Mouse (Mus musculus): ENCODE data around the gene Grin2d. TPM values are rescaled to one million over a fixed set of nuclear protein-coding genes. Genes with fewer than 3 reads are reported as not detected.

Grin2d gene
- polyA plus RNA-seq, 2 experiments: 0.61 to 4.9 TPM

DNA sequence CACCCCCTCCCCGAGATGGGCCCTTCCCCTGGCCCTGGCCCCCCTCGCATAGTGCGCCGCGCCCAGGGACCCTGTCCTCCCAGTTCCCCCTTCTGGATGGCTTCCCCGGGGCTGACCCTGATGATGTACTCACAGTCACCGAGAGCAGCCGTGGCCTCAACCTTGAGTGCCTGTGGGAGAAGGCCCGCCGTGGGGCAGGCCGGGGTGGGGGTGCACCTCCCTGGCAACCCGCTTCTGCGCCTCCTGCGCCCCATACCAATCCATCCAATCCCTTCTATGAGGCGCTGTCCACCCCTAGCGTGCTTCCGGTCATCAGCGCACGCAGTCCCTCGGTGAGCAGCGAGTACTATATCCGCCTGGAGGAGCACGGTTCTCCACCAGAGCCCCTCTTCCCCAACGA is 84.9 kb downstream of the Grin2d start:
- peaks cover 9% of the 10 kb centered on the region for H3K4me1 ChIP-seq (ENCODE audit: control insufficient read depth, insufficient read depth, low read length)
- peaks cover 14% of the 10 kb centered on the region; the same call in 1 of the 2 replicates for H3K27me3 ChIP-seq (ENCODE audit: control insufficient read depth, insufficient read depth, low read length)
- TF ChIP-seq POLR2A (IDR thresholded peaks at IDR 0.05; ENCODE audit: borderline replicate concordance, extremely low read depth, insufficient read depth, insufficient read length): no peak
- WGBS: 86% methylated on average over 23 of the region's 24 CpGs
- no peak overlapping the region for H3K27ac ChIP-seq (replicated peaks; ENCODE audit: low read depth, low read length)
- no peak overlapping the region for H3K4me2 ChIP-seq (replicated peaks; ENCODE audit: low read depth, low read length, severe bottlenecking)
- DNase-seq (ENCODE audit: low spot score): no peak
- H3K36me3 ChIP-seq (ENCODE audit: control insufficient read depth, insufficient read depth, low read length): peaks cover 74% of the 10 kb centered on the region
- no peak overlapping the region for H3K4me3 ChIP-seq (replicated peaks; ENCODE audit: low read length)
- no peaks in the 10 kb centered on the region; the same call in 1 of the 2 replicates for H3K9me3 ChIP-seq (ENCODE audit: control insufficient read depth, low read length)
- no peak for ATAC-seq (ENCODE audit: low FRiP score, low read depth)
- no peak overlapping the region for H3K9ac ChIP-seq (ENCODE audit: low read depth, low read length, severe bottlenecking)

DNA sequence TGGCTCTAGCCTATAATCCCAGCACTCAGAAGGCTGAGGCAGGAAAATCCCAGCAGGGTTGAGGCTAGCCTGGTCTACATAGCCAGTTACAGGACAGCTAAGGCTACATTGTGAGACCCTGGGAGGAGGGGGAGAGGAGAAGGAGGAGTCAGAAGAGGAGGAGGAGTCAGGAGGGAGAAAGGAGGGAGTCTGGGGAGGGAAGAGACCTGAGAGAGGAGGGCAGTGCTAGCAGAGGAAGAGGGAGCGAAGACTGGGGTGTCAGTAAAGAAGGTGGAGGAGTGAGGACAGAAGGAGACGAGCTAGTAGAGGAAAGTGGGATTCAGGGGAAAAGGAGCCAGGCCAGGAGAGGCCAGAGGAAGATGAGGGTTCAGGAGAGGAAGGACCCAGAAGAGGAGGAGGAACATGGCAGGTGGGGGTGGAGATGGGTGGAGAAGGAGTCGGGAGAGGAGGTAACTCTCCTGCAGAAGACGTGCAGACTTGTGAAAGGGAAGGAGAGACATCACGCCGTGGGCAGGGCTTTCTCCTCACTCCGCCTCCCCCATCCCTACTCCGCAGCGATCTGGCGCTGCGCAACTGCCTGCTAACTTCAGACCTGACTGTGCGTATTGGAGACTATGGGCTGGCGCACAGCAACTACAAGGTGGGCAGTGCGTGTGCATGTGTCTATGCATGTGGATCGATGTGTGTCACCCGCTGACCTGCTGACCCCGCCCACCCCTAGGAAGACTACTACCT is 86.3 kb downstream of the Grin2d start:
- no peak overlapping the region for H3K4me3 ChIP-seq (replicated peaks; ENCODE audit: low read length)
- H3K36me3 ChIP-seq (ENCODE audit: control insufficient read depth, insufficient read depth, low read length): peaks cover 77% of the 10 kb centered on the region
- no peaks in the 10 kb centered on the region; the same call in 1 of the 2 replicates for H3K9me3 ChIP-seq (ENCODE audit: control insufficient read depth, low read length)
- TF ChIP-seq POLR2A (IDR thresholded peaks at IDR 0.05; ENCODE audit: borderline replicate concordance, extremely low read depth, insufficient read depth, insufficient read length): no peak
- DNase-seq (ENCODE audit: low spot score) (no peak), ATAC-seq (ENCODE audit: low FRiP score, low read depth) (no peak)
- peaks cover under 1% of the 10 kb centered on the region; the same call in 1 of the 2 replicates for H3K4me1 ChIP-seq (ENCODE audit: control insufficient read depth, insufficient read depth, low read length)
- H3K27ac ChIP-seq (replicated peaks; ENCODE audit: low read depth, low read length): no peak overlapping the region
- no peak overlapping the region for H3K9ac ChIP-seq (ENCODE audit: low read depth, low read length, severe bottlenecking)
- 79% methylated on average over 17 of the region's 17 CpGs for WGBS
- no peak overlapping the region for H3K4me2 ChIP-seq (replicated peaks; ENCODE audit: low read depth, low read length, severe bottlenecking)
- peaks cover 2% of the 10 kb centered on the region; the same call in 1 of the 2 replicates for H3K27me3 ChIP-seq (ENCODE audit: control insufficient read depth, insufficient read depth, low read length)

DNA sequence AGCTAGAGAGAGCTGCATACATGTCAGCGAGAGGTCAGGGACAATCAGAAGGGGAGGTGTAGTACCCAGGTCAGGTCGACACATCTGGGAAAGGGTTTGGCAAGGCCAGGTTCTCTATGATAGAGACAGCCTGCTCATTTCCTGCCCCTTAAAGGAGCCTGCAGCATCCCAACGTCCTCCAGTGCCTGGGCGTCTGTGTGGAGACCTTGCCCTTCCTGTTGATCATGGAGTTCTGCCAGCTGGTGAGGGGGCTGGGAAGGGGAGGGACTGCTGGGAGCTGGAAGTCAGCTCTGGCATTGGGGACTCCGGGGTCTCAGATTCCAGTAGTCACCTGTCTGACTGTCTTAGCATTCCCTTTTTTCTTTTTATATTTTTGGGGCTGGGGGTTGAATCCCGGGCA is 87.5 kb downstream of the Grin2d start:
- Histone ChIP-seq H3K4me1 (ENCODE audit: control insufficient read depth, insufficient read depth, low read length) (peaks cover 5% of the 10 kb centered on the region), H3K4me3 (replicated peaks; ENCODE audit: low read length) (no peak overlapping the region), H3K36me3 (ENCODE audit: control insufficient read depth, insufficient read depth, low read length) (peaks cover 71% of the 10 kb centered on the region), H3K9me3 (ENCODE audit: control insufficient read depth, low read length) (no peaks in the 10 kb centered on the region), H3K27ac (replicated peaks; ENCODE audit: low read depth, low read length) (no peak overlapping the region), H3K9ac (ENCODE audit: low read depth, low read length, severe bottlenecking) (no peak overlapping the region), H3K27me3 (ENCODE audit: control insufficient read depth, insufficient read depth, low read length) (no peaks in the 10 kb centered on the region), H3K4me2 (replicated peaks; ENCODE audit: low read depth, low read length, severe bottlenecking) (no peak overlapping the region)
- no peak for TF ChIP-seq POLR2A (IDR thresholded peaks at IDR 0.05; ENCODE audit: borderline replicate concordance, extremely low read depth, insufficient read depth, insufficient read length)
- DNase-seq (ENCODE audit: low spot score): no peak
- 64% methylated on average over 6 of the region's 6 CpGs for WGBS
- ATAC-seq (ENCODE audit: low FRiP score, low read depth): no peak

DNA sequence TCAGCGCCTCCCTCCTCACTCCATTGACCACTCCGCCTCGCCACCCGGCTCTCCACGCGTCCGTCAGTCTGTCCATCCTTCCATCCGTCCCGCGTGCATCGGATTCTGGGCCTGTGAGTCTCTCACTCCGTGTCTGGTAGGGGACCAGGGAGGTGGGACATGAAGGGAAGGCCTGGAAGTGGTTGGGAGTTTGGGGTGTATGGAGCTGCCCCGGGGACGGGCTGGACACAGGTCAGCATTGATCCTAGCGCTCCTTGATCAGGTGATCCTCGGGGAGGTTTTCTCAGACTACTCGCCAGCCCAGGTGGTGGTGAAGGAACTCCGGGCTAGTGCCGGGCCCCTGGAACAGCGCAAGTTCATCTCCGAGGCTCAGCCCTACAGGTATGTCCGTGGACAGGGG is 90.5 kb downstream of the Grin2d start:
- H3K27ac ChIP-seq (replicated peaks; ENCODE audit: low read depth, low read length): no peak overlapping the region
- peaks cover 41% of the 10 kb centered on the region for H3K36me3 ChIP-seq (ENCODE audit: control insufficient read depth, insufficient read depth, low read length)
- ATAC-seq (ENCODE audit: low FRiP score, low read depth): no peak
- no peak for TF ChIP-seq POLR2A (IDR thresholded peaks at IDR 0.05; ENCODE audit: borderline replicate concordance, extremely low read depth, insufficient read depth, insufficient read length)
- H3K4me1 ChIP-seq (ENCODE audit: control insufficient read depth, insufficient read depth, low read length): peaks cover 18% of the 10 kb centered on the region
- no peaks in the 10 kb centered on the region for H3K27me3 ChIP-seq (ENCODE audit: control insufficient read depth, insufficient read depth, low read length)
- 83% methylated on average over 22 of the region's 22 CpGs for WGBS
- H3K9me3 ChIP-seq (ENCODE audit: control insufficient read depth, low read length): no peaks in the 10 kb centered on the region
- H3K4me2 ChIP-seq (replicated peaks; ENCODE audit: low read depth, low read length, severe bottlenecking): peak overlapping the region; percentile 95; the same call in 1 of the 2 replicates
- no peak overlapping the region for H3K9ac ChIP-seq (ENCODE audit: low read depth, low read length, severe bottlenecking)
- 0 out of 2 replicates have a peak overlapping the region, but pooled peaks have one; percentile 83 for H3K4me3 ChIP-seq (replicated peaks; ENCODE audit: low read length)
- no peak for DNase-seq (ENCODE audit: low spot score)

DNA sequence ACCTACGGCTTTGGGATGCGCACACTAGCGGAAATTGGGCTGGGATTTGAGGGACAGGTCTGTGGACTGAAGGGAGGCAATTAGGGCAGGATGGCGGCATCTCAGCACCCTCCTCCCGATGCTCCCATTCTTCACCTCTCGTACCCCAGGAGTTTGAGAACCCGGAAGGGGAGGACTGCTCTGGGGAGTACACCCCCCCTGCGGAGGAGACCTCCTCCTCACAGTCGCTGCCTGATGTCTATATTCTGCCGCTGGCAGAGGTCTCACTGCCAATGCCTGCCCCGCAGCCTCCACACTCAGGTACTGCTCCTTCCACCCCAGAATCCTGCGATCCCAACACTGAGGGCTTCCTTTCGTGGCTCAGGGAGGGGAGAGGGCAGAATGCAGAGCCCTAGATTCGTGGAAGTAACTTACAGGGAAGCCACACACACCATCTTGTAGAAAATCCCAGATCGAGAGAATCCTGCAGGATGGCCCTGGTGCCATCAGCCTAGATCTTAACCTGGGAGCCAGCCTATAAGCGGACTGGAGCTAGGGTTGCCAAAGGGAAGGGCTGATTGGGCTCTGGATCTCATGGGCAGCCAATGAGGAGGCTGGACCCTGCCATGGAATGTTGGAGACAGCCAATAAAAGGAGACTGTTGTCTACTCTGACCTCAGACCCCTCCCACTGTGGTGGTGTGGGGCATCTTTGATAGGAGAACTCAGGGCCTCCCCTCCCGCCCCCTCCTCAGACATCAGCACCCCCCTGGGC is 91.3 kb downstream of the Grin2d start:
- Histone ChIP-seq H3K4me3 (replicated peaks; ENCODE audit: low read length) (peak overlapping the region; percentile 83), H3K36me3 (ENCODE audit: control insufficient read depth, insufficient read depth, low read length) (peaks cover 35% of the 10 kb centered on the region), H3K4me1 (ENCODE audit: control insufficient read depth, insufficient read depth, low read length) (peaks cover 18% of the 10 kb centered on the region), H3K9me3 (ENCODE audit: control insufficient read depth, low read length) (no peaks in the 10 kb centered on the region), H3K4me2 (replicated peaks; ENCODE audit: low read depth, low read length, severe bottlenecking) (peak overlapping the region; percentile 95), H3K27ac (replicated peaks; ENCODE audit: low read depth, low read length) (no peak overlapping the region), H3K9ac (ENCODE audit: low read depth, low read length, severe bottlenecking) (no peak overlapping the region), H3K27me3 (ENCODE audit: control insufficient read depth, insufficient read depth, low read length) (no peaks in the 10 kb centered on the region)
- 5% methylated on average over 17 of the region's 17 CpGs for WGBS
- DNase-seq (ENCODE audit: low spot score) (peak; percentile 66), ATAC-seq (ENCODE audit: low FRiP score, low read depth) (peak; percentile 42; the same call in 1 of the 2 replicates)
- no peak for TF ChIP-seq POLR2A (IDR thresholded peaks at IDR 0.05; ENCODE audit: borderline replicate concordance, extremely low read depth, insufficient read depth, insufficient read length)
